Mouse (Mus musculus) G1E (cell line): ENCODE measurements at regions not wholly inside any gene's neighbourhood (a gene's known extent, or its start where the extent isn't known, plus 50 kb on each side); places are given as distances from the start of the nearest gene placed in this dataset.

Source experiments
- CTCF ChIP-seq: IDR thresholded peaks from 2 replicates; pipeline ENCODE4 v1.5.1; 2012; ENCODE audit warnings: low read depth, low read length, inconsistent platforms, mixed read lengths
- GATA1 ChIP-seq: IDR thresholded peaks from 2 replicates; pipeline ENCODE4 v1.6.1; 2012; ENCODE audit warnings: borderline replicate concordance, low read length, inconsistent platforms, mixed read lengths
- GATA2 ChIP-seq: IDR thresholded peaks from 2 replicates; pipeline ENCODE4 v1.6.1; 2012; ENCODE audit warnings: low read depth, low read length, inconsistent platforms, borderline replicate concordance
- POLR2AphosphoS5 ChIP-seq: IDR thresholded peaks from 2 replicates; pipeline ENCODE4 v1.6.1; 2012; ENCODE audit warnings: low read depth, low read length, inconsistent platforms; ENCODE audit not compliant: insufficient replicate concordance
- TAL1 ChIP-seq: conservative IDR thresholded peaks from 2 replicates; pipeline ENCODE4 v1.6.1; 2012; ENCODE audit warnings: low read depth, low read length, inconsistent platforms, mixed read lengths

- TF ChIP-seq CTCF: no peak
- no peak for TF ChIP-seq POLR2AphosphoS5
- TF ChIP-seq GATA1: no peak
- no peak for TF ChIP-seq GATA2
- no peak for TF ChIP-seq TAL1
These were observed 80.6 kb downstream of the Dad1 start for GRCm38 (mm10) chr14:54173316-54173715.
